Mouse (Mus musculus) mesoderm, embryonic 11.5 days (tissue): ENCODE results near the gene Sec63.

Source experiments
- DNase-seq: peaks from one replicate; pipeline ENCODE4 v3.0.0-alpha.2; 2012; ENCODE audit warnings: low read depth, low spot score

Gene Sec63

DNA sequence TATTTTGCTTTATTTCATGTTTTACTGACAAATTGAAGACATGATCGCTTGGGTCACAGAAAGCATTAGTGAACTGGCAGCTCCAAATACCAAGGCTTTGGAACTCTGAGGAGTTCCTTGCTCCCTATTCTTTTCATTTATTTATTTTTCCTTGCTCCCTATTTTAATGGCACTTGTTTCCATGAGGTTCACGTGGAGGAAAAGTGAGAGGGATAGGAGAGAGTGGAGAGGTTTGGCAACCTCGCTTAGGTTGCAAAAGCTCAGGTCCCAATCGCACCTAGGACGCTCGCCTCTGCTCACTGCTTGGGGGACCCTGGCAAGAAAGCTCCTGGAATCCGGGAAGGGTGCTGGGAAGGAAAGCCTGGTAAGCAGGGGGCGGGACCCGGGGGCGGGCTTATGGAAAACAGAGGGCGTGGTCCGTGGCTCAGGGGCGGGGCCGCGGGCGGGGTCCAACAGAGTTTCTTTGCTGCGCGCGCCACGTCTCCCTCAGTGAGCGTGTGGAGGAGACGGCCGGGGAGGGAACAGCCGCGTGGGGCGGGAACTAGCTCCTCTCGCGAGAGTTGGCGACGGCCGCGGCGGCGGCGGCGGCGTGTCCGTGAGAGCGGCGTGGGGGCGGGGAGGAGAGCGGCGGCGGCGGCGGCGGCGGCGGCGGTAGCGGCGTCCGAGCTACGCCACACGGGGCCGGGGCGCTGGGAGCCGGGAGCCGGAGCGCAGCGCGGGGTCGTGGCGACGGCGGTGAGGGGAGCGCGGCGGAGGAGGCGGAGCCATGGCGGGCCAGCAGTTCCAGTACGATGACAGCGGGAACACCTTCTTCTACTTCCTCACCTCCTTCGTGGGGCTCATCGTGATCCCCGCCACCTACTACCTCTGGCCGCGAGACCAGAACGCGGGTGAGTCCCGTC, at the start of gene Sec63:
Gene Sec63, plus strand, starts transcription at position 498 of the 902 bp plus-strand sequence.
- DNase-seq, result peak; percentile 96

GRCm38 (mm10) chr10:42714676-42715075, 46.6 kb upstream of the Sec63 start:
- no peak for DNase-seq

DNA sequence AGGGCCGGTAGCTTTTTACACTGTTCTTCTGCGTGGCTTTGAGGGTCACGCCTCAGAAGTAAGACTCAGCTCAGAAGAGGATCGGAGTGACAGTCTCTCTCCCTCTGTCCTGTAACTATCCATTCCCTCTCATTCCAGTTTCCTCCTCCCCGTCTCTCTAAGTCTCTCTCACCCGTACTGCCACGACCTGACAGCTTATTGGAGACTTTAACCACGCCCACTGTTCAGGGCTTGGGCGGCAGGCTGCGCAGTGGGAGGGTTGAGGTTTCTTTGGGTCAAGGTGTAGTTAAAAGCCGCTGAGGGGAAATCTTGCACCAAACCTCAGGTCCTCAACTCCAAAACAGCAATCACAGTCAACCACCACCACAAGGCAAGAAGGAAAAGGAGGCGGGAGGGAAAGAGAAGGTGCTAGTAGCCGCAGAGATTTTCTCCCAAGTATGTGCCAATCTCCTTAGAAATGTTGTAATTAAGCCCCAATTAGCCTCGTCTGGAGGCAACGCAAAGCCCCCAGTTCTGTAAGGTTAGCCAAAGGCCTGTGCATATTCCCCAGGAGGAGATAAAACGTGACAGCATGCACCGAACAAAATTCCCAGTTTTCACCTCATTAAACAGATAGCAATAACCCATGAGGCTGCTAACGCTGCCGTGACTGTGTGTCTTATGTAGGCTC, 45.8 kb upstream of the Sec63 start:
- DNase-seq, result no peak

- no peak for DNase-seq
Measured at GRCm38 (mm10) chr10:42722116-42722515, 39.2 kb upstream of the Sec63 start.

DNA sequence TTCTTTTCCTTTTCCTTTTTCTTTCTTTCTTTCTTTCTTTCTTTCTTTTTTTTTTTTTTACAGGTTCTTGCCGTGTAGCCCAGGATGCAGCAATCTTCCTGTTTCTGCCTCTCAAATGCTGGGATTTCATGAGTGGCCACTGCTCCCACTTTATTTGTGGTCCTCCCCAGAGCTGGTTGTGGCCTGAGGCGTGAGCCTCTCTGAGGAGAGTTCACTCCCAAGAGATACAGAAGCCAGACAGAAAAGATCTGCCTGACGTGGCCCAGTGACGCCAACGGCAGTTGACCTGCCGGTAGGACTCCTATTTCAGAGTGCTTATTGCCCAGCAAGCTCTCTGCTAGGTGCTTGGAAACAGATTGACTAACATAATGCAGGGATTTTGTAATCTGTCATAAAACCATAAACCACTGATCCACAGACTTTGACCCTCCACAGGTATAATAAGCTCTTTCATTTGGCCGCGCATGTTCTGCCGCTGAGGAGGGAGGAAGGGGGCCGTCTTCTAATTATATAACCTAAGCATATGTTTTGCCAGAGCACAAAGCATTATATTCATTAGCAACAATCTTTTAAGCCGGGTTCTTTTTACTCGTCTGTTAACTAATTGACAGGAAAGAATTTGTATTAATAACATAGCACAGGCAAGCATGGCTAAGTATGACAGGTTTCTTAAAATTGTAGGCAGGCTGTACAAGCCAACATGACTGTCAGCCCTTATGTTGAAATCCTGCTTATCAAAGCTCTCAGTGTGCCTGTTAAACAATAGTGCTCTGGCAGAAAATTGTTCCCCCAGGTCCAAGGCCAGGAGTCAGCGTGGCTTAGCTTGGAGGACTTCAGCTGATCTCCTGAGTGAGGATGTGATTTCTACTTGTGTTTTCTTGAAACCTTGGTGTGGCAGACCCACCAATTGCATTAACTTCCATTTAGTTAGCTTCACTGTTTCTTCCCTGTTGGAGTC, 37.7 kb upstream of the Sec63 start:
- DNase-seq, result no peak

GRCm38 (mm10) chr10:42729607-42730006, 31.7 kb upstream of the Sec63 start:
- no peak for DNase-seq

- DNase-seq, result peak; percentile 49
Measured at GRCm38 (mm10) chr10:42734546-42735060, 26.7 kb upstream of the Sec63 start.

GRCm38 (mm10) chr10:42751813-42752212, 9.5 kb upstream of the Sec63 start:
- no peak for DNase-seq

DNA sequence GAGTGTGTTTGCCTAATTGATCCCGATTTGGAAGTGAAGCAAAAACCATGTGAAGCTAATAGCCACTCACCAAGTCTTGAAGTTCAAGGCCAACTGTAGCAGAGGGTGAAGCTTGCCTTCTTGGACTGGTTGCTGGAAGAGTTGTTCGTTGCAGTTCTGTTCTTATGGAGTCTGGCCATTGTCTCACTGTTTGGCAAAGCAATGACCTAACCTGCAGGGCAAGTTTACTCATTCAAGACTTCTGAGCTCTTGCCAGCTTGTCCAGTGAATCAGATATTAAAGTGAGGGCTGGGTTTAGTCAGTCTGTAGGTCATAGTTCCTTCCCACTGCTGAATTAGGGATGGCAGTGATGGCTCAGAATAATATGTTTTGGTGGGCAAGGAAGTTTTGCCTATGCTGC, 7.0 kb upstream of the Sec63 start:
- no peak for DNase-seq

DNA sequence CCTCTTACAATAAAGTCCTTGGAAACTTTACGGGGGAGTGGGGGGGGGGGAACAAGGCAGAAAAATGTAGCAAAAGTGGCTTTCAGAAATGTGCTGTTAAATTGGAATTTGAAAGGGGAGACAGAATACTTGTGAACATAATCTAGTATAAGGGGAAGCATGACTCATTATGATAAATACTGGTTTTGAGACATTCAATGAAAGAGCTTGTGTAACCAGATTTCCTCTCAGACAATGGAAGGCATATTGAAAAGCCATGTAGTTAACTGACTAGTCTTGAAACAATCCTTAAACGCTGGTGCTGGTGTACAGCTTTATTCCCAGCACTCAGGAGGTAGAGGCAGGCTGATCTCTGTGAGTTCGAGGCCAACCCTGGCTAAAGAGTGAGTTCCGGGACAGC, 1.6 kb upstream of the Sec63 start:
- DNase-seq, result no peak

DNA sequence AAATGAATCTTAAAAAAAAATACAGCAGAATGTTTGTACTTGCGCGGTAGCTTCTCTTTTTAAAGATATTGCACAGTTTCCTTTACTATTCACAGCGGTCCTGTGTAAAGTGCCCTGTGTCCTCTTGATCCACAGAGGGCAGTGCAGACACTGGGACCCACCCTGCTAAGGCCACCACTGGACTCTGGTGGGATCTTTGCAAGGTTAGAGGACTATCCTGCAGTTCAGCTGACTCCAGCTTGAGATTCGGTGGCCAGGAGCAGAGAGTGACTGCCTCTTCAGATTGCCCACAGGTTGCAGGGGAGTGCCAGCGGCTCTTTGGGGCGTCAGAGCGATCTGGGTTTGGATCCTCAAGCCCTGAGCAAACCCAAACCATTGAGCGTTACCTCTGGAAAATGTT, 967 bp upstream of the Sec63 start:
- no peak for DNase-seq

- DNase-seq, result peak; percentile 64
Measured at GRCm38 (mm10) chr10:42761901-42762669, 789 bp downstream of the Sec63 start.

- DNase-seq, result no peak
Measured at GRCm38 (mm10) chr10:42762670-42763058, 1.4 kb downstream of the Sec63 start.

DNA sequence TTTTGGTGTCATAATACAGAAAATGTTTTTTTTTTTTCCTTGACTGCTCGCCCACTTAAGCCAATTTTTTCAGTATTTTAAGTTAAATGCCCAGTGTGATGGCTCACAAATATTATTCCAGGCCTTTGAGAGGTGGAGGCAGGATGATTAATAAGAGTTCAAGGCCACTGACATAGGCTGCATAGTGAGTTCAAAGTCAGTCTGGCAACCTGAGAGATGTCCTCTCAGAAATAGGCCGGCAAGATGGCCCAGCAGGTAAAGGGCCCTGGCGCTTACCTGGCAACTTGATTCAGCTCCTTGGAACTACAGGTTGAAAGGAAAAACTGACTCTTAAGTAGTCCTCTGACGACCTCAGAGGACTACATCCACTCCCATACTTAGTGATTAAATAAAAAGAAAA, 1.9 kb downstream of the Sec63 start:
- DNase-seq, result no peak

DNA sequence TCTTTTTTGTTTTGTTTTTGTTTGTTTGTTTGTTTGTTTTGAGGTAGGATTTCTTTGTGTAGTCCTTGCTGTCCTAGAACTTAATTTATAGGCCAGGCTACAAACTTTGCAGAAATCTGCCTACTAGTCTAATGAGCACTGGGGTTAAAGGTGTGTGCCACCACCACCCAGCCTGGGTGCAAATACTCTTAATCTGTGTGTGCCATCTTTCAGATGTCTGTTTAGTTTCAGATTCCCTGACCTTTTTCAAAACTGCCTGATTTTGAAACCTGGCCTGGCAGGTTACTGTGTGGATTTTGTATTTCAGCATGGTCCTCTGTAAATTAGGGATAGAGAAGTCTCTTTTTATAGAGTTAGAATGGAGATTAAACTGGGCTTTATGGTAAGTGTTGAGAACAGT, 4.0 kb downstream of the Sec63 start:
- no peak for DNase-seq

- DNase-seq, result no peak
Measured at GRCm38 (mm10) chr10:42775450-42775849, 14.2 kb downstream of the Sec63 start.

GRCm38 (mm10) chr10:42780753-42781152, 19.5 kb downstream of the Sec63 start:
- DNase-seq, result no peak

- DNase-seq, result no peak
Measured at GRCm38 (mm10) chr10:42781672-42782071, 20.4 kb downstream of the Sec63 start.

DNA sequence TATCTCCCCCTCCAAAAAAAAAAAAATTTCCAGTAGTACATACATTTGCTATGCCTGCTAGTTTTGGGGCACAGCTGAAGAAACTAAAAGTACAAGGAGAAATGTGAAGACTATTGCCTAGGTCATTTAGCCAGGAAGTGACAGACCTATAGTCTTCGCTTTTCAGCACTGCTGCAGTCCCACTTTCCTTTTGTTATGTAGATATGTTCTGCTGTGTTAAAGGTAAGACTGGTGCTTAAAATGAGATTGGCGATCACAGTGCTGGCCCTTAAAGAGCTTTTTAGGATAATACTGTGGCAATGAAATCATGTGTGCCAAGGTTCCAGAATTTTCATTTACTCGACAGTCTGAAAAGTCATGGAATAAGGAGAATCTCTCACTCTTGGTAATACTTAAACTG, 39.6 kb downstream of the Sec63 start:
- no peak for DNase-seq

- no peak for DNase-seq
Measured at GRCm38 (mm10) chr10:42825923-42826322, 64.6 kb downstream of the Sec63 start.

GRCm38 (mm10) chr10:42827155-42827554, 65.9 kb downstream of the Sec63 start:
- DNase-seq, result no peak
